Mouse (Mus musculus) bone marrow, adult 2 months (tissue): ENCODE measurements around the gene Pik3cg.

Experiments
- CTCF ChIP-seq: fragments of 200-500 bp; IDR thresholded peaks from 2 replicates; pipeline ENCODE4 v1.5.1; 2011; ENCODE audit warnings: low read length, control low read depth; ENCODE audit not compliant: control insufficient read depth, insufficient read depth
- POLR2A ChIP-seq: fragments of 200-500 bp; IDR thresholded peaks from 2 replicates; pipeline ENCODE4 v1.6.1; 2011; ENCODE audit warnings: low read depth, mild to moderate bottlenecking, control low read depth, low read length, borderline replicate concordance; ENCODE audit not compliant: control insufficient read depth

DNA sequence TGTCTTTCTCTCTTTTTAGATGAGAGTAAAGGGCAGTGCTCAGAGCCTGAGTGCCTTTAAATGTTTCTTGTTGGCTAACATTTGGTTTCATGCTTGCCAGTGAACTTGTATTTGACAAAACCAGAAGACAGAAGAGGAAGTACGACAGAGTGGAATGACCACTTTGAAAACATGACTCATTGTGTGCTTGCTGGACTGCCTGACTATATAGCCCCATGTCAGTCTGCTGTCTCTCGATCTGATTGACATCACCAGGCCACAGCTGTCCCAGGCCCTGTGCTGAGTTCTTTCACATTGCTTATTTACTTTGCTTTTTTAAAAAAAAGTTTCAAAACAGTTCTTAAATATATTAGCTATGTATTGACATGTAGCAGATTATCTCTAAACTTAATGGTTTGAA lies 44.8 kb downstream of the Pik3cg start:
- TF ChIP-seq POLR2A (no peak), CTCF (no peak)
